Mouse (Mus musculus) hindlimb bud, embryonic 11.5 days (tissue): ENCODE results near the gene Mtm1.

Experiments used
- DNase-seq: peaks from one replicate; pipeline ENCODE4 v3.0.0-alpha.2; 2012; ENCODE audit warnings: low read depth, low spot score; ENCODE audit errors: extremely low spot score

Gene Mtm1

GRCm38 (mm10) chrX:71210467-71210866 is at the start of gene Mtm1:
TSS of gene Mtm1 (plus strand) at chrX:71210767.
- no peak for DNase-seq

GRCm38 (mm10) chrX:71181526-71181925 is 29.0 kb upstream of the Mtm1 start:
- no peak for DNase-seq

DNA sequence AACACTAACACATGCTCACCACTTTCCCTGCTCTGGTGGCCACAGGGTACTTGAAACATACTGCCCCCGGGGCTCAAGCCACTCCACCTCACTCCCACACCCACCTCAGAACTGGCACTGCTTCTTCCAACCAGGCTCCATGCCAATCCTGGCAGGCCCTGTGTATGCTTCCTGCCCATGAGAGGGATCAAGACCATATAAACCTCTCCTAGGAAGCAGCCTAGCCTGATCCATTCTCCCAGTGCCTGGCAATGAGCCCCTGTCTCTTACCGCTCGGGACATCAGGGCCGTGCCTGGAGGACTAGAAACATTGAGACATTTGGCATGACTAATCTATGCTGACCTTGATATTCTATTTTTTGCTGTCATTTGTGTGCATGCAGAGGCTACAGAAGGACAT is 26.9 kb upstream of the Mtm1 start:
- DNase-seq: no peak

GRCm38 (mm10) chrX:71186396-71186795 is 24.2 kb upstream of the Mtm1 start:
- no peak for DNase-seq

DNA sequence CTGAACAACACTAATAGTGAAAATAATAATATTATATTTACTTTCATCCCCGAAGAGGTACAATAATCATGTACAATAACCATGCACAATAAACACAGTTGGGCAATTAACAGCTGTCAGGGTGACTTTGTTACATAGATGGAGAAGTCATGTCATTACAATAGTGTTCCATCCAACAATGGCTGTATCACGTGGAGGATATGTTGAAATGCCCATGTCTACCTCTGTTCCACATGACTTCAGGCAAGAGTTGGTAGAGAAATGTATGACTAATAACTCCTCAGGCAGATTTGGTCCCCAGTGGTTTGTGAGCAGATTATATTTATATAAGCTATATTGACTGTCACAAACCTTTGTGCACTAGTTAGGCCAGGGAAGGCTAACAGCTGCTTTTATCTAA is 5.8 kb upstream of the Mtm1 start:
- DNase-seq: no peak

- no peak for DNase-seq
These were observed 4.6 kb upstream of the Mtm1 start for GRCm38 (mm10) chrX:71205821-71206542.

- no peak for DNase-seq
These were observed 4.0 kb upstream of the Mtm1 start for GRCm38 (mm10) chrX:71206595-71206994.

DNA sequence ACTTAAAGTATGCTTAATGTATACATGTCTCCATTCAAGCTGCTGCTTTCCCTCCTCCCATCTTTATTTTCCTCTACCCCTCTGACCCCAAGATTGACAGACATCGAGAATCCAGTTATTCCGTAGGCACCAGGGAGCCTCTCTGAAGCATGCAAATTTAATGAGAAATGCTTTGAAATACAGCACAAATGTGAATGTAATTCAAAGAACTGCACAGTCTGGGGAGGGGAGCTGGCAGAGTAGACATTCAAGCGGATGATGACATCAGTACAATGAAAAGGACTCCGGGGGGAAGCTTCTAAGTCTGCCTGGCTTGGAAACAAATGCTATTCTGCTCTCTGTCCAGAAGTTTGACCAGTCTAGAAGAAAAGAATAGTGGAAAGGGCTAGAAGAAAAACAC is 2.3 kb downstream of the Mtm1 start:
- no peak for DNase-seq

DNA sequence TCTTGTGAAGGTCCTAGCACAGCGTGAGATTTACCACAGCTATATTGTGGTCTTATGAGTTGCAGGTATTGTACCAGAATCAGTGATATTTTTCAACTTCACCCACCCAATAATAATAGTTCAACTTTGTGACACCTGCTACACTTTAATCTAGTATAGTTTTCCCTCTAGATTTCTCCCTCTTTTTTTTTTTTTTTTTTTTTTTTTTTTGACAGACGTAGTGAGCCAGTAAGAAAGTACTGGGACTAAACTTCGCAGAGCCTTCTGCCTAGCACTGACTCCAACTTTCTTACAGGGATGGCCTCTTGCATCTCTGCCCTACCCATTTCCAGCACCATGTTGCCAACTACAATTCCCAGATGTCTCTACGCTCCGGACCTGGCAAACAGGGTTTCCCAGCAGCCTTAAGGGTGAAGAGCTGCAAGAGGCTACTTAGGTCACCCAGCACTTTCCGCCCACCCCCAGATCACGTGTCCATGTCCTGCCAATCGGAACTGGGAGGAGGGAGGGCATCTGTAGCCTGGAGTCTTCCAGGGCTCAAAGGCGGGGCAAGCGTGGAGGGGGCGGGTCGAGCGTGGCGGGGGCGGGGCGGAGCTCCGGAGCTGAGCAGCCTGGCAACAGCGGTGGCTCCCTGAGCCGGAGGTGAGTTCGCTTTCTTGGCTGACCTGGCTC is 4.0 kb downstream of the Mtm1 start:
- DNase-seq: peak; percentile 41

- no peak for DNase-seq
These were observed 4.6 kb downstream of the Mtm1 start for GRCm38 (mm10) chrX:71215113-71215708.

DNA sequence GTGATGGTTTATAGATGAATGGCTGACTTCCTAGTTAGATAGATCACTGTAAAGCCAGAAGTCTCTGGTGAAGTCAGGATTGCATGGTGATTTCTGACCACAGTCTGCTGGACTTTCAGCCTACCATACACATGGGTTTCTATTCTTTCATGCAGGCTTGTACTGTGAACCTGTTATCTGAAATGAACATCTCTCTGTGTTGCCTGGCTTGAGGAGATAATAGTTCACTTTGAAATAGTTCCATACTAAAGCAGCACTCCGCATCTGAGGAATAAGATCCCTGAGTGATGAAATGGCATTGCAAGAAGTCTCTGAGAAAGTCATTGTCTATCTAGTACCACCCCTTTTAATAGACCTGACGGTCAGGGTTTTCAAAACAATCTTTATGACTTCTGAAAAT is 6.3 kb downstream of the Mtm1 start:
- DNase-seq: no peak

GRCm38 (mm10) chrX:71218853-71219252 is 8.3 kb downstream of the Mtm1 start:
- DNase-seq: no peak

DNA sequence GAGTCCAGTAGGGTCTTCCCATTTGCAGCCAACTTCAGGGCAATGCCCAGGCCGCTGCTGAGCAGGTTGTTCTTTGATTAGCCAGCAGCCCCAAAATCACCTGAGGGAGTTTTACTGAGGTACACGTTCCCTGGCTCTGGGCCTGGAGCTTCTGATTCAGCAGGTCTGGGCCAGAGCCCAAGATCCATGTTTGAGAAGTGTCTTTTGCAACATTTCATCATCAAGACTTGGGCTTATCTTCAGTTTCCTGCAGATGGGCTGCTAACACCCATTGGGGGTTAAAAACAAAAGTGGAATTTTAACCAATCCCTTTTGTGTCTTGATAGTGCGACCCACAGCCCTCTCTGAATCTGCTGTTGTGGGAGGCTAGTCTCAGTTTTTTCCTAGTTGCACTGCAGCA is 10.3 kb downstream of the Mtm1 start:
- DNase-seq: no peak

GRCm38 (mm10) chrX:71222648-71223408 is 12.3 kb downstream of the Mtm1 start:
- DNase-seq: no peak

- no peak for DNase-seq
These were observed 16.3 kb downstream of the Mtm1 start for GRCm38 (mm10) chrX:71226881-71227280.

- DNase-seq: no peak
These were observed 17.6 kb downstream of the Mtm1 start for GRCm38 (mm10) chrX:71228200-71228599.

DNA sequence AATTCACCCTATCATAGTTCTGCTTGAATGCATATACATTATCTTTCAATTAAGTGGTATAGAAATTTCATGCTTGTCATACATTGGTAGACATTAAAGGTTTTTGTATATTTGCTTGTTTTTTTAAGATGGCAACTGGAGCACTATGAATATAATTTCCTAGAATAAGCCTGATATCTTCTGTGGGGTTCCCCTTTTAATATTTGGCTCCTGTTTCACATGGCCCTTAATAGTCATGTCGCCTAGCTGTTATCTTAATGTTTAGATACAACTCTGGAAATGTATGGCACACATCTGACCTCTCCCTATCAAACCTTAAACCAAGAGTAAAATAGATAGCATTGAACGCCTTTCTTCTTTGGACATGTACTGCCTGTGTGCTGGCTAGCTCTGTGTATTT is 20.3 kb downstream of the Mtm1 start:
- DNase-seq: no peak

- no peak for DNase-seq
These were observed 45.9 kb downstream of the Mtm1 start for GRCm38 (mm10) chrX:71256422-71256821.

GRCm38 (mm10) chrX:71260857-71261256 is 50.3 kb downstream of the Mtm1 start:
- DNase-seq: no peak

DNA sequence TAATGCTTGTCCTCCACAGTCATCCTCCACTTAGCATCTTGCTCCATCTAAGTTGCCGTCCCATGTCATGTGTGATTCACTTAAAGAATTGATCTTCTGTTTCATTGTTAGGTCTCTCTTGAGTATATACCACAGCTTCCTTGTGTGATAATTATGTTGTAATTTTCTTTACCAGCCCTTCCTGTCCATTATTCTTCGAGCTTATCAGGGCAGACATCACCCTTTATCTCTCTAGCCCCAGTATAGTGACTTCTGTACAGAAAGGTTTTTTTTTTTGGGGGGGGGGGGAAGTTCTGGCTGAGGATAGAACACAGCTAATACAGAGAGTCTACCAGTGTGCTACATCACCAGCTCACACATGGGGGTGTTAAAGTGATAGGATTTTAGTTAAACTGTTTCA is 53.7 kb downstream of the Mtm1 start:
- no peak for DNase-seq

DNA sequence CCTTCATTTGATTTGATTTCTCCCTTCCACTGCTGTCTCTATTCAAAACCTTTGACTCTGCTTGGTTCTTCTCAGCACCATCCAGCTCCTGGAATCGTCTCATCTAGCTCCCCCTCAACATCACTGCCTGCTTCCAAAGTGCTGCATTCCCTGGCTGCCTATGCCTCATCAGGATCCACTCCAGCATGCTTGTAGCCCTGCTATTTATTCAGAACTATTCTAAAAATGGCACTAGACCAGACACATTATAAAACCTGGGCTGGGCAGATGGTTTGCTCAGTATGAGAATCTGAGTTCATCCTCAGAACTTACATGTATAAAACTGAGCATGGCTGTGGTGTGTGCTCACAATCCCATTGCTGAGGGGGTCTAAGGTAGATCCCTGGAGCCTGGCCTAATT is 58.4 kb downstream of the Mtm1 start:
- DNase-seq: no peak

- DNase-seq: no peak
These were observed 63.6 kb downstream of the Mtm1 start for GRCm38 (mm10) chrX:71274150-71274549.
